Mouse (Mus musculus): ENCODE measurements at regions not wholly inside any gene's neighbourhood (a gene's known extent, or its start where the extent isn't known, plus 50 kb on each side); places are given as distances from the start of the nearest gene placed in this dataset.
A peak's percentile ranks its signal among the peaks of the same experiment; 100 is the strongest.

- no peak for DNase-seq (ENCODE audit: low spot score)
- Histone ChIP-seq H3K9me3 (ENCODE audit: control insufficient read depth, low read length) (no peaks in the 10 kb centered on the region), H3K4me1 (replicated peaks; ENCODE audit: control insufficient read depth, insufficient read depth) (no peaks in the 10 kb centered on the region), H3K4me3 (ENCODE audit: low read depth, low read length) (no peak overlapping the region), H3K27ac (replicated peaks) (no peak overlapping the region), H3K27me3 (ENCODE audit: control insufficient read depth, insufficient read depth, low read length) (no peaks in the 10 kb centered on the region), H3K9ac (ENCODE audit: low read length) (no peak overlapping the region), H3K36me3 (ENCODE audit: control insufficient read depth, insufficient read depth, low read length) (no peaks in the 10 kb centered on the region), H3K4me2 (replicated peaks; ENCODE audit: low read depth) (no peak overlapping the region)
- ATAC-seq (ENCODE audit: low FRiP score, low TSS enrichment): no peak
- WGBS: 84% methylated on average over 1 of the region's 1 CpGs
- no peak for TF ChIP-seq EP300 (optimal IDR thresholded peaks at IDR 0.05)
- TF ChIP-seq CTCF (IDR thresholded peaks at IDR 0.05; ENCODE audit: low read depth): peak; percentile 70
These were observed 108.6 kb upstream of the Pfkp start for GRCm38 (mm10) chr13:6757151-6757550.

- no peak overlapping the region for H3K4me3 ChIP-seq (ENCODE audit: low read depth, low read length)
- no peak for TF ChIP-seq CTCF (IDR thresholded peaks at IDR 0.05; ENCODE audit: low read depth)
- no peak for TF ChIP-seq EP300 (optimal IDR thresholded peaks at IDR 0.05)
- no peaks in the 10 kb centered on the region for H3K36me3 ChIP-seq (ENCODE audit: control insufficient read depth, insufficient read depth, low read length)
- no peak overlapping the region for H3K9ac ChIP-seq (ENCODE audit: low read length)
- H3K27ac ChIP-seq (replicated peaks): no peak overlapping the region
- no peak overlapping the region for H3K4me2 ChIP-seq (replicated peaks; ENCODE audit: low read depth)
- 86% methylated on average over 5 of the region's 5 CpGs for WGBS
- DNase-seq (ENCODE audit: low spot score) (no peak), ATAC-seq (ENCODE audit: low FRiP score, low TSS enrichment) (no peak)
- no peaks in the 10 kb centered on the region for H3K27me3 ChIP-seq (ENCODE audit: control insufficient read depth, insufficient read depth, low read length)
- no peaks in the 10 kb centered on the region for H3K4me1 ChIP-seq (replicated peaks; ENCODE audit: control insufficient read depth, insufficient read depth)
- H3K9me3 ChIP-seq (ENCODE audit: control insufficient read depth, low read length): no peaks in the 10 kb centered on the region
These were observed 103.0 kb upstream of the Pfkp start for GRCm38 (mm10) chr13:6751599-6751998.

- Histone ChIP-seq H3K9ac (ENCODE audit: low read length) (no peak overlapping the region), H3K27me3 (ENCODE audit: control insufficient read depth, insufficient read depth, low read length) (no peaks in the 10 kb centered on the region), H3K27ac (replicated peaks) (no peak overlapping the region), H3K4me3 (ENCODE audit: low read depth, low read length) (no peak overlapping the region), H3K9me3 (ENCODE audit: control insufficient read depth, low read length) (no peaks in the 10 kb centered on the region), H3K4me2 (replicated peaks; ENCODE audit: low read depth) (no peak overlapping the region), H3K4me1 (replicated peaks; ENCODE audit: control insufficient read depth, insufficient read depth) (no peaks in the 10 kb centered on the region), H3K36me3 (ENCODE audit: control insufficient read depth, insufficient read depth, low read length) (no peaks in the 10 kb centered on the region)
- ATAC-seq (ENCODE audit: low FRiP score, low TSS enrichment) (no peak), DNase-seq (ENCODE audit: low spot score) (no peak)
- WGBS: 21% methylated on average over 1 of the region's 1 CpGs
- TF ChIP-seq EP300 (optimal IDR thresholded peaks at IDR 0.05) (no peak), CTCF (IDR thresholded peaks at IDR 0.05; ENCODE audit: low read depth) (no peak)
These were observed 102.6 kb upstream of the Pfkp start for GRCm38 (mm10) chr13:6751149-6751548.

GRCm38 (mm10) chr13:6741916-6742315 lies 93.3 kb upstream of the Pfkp start:
- Histone ChIP-seq H3K9ac (ENCODE audit: low read length) (no peak overlapping the region), H3K4me1 (replicated peaks; ENCODE audit: control insufficient read depth, insufficient read depth) (no peaks in the 10 kb centered on the region), H3K36me3 (ENCODE audit: control insufficient read depth, insufficient read depth, low read length) (no peaks in the 10 kb centered on the region), H3K4me2 (replicated peaks; ENCODE audit: low read depth) (no peak overlapping the region), H3K4me3 (ENCODE audit: low read depth, low read length) (no peak overlapping the region), H3K27me3 (ENCODE audit: control insufficient read depth, insufficient read depth, low read length) (no peaks in the 10 kb centered on the region), H3K9me3 (ENCODE audit: control insufficient read depth, low read length) (no peaks in the 10 kb centered on the region), H3K27ac (replicated peaks) (no peak overlapping the region)
- TF ChIP-seq CTCF (IDR thresholded peaks at IDR 0.05; ENCODE audit: low read depth): no peak
- no peak for TF ChIP-seq EP300 (optimal IDR thresholded peaks at IDR 0.05)
- 73% methylated on average over 4 of the region's 4 CpGs for WGBS
- DNase-seq (ENCODE audit: low spot score) (no peak), ATAC-seq (ENCODE audit: low FRiP score, low TSS enrichment) (no peak)

GRCm38 (mm10) chr13:6736984-6737566 lies 88.5 kb upstream of the Pfkp start:
- 55% methylated on average over 6 of the region's 6 CpGs for WGBS

More at GRCm38 (mm10) chr13:6736984-6737566, 88.5 kb upstream of the Pfkp start:
- H3K4me1 ChIP-seq (replicated peaks; ENCODE audit: control insufficient read depth, insufficient read depth): no peaks in the 10 kb centered on the region
- TF ChIP-seq CTCF (IDR thresholded peaks at IDR 0.05; ENCODE audit: low read depth): peak; percentile 58
- no peak for TF ChIP-seq EP300 (optimal IDR thresholded peaks at IDR 0.05)
- no peak overlapping the region for H3K4me2 ChIP-seq (replicated peaks; ENCODE audit: low read depth)
- no peak overlapping the region for H3K4me3 ChIP-seq (ENCODE audit: low read depth, low read length)
- no peaks in the 10 kb centered on the region for H3K36me3 ChIP-seq (ENCODE audit: control insufficient read depth, insufficient read depth, low read length)
- H3K9me3 ChIP-seq (ENCODE audit: control insufficient read depth, low read length): no peaks in the 10 kb centered on the region
- H3K9ac ChIP-seq (ENCODE audit: low read length): no peak overlapping the region
- DNase-seq (ENCODE audit: low spot score) (no peak), ATAC-seq (ENCODE audit: low FRiP score, low TSS enrichment) (no peak)
- H3K27ac ChIP-seq (replicated peaks): no peak overlapping the region
- no peaks in the 10 kb centered on the region for H3K27me3 ChIP-seq (ENCODE audit: control insufficient read depth, insufficient read depth, low read length)
